Comparison of ENCODE assay signal across 8 mouse cellular contexts in the genomic region with DNA sequence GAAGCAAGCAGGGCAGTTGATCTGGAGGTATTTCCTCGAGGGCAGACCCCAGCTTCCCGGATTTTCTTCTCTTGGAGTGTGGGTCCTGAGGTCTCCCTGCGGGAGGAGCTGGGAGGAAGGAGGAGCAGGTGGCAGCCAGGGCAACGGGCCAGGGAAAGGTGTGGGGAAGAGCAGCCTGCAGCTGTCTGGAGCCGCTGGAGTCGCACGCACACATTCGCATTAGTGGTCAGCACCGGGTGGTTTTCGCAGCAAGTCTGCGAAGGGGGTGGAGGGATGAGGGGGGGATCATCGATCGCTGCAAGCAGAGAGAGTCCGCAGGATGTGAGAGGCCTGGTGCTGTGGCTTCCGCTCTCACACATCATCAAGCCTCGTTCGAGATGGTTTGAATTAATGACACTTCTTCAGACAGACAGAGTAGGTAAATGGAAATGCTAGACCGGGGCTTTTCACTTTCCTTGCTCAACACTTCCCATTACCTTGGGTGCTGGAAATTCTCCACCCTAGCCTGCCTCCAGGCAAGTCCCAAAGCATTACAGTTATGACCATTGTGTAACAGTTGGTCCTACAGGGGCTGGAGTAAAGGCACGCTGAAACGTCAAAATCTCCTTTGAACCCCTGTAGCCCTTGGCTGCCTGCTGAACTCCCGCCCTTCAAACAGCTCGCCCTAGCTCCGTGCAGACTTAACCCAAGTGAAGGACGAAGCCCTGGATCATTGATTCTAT.
DNase-seq lines count a peak whose midpoint lies in the region; ATAC-seq and TF ChIP-seq lines count a peak whose summit lies in the region.

No protein-coding gene starts in this region.

- ATAC-seq in heart, embryonic 13.5 days (ENCODE audit: extremely low read depth, insufficient number of reproducible peaks, low FRiP score, low TSS enrichment), result no peak
- 0 out of 2 replicates have a peak, but pooled peaks have one; percentile 42 for ATAC-seq in hindbrain, embryonic 11.5 days (ENCODE audit: low FRiP score)
- peak; percentile 35; the same call in 1 of the 2 replicates for ATAC-seq in midbrain, embryonic 12.5 days (ENCODE audit: low FRiP score, low read depth)

- peak overlapping the region; percentile 57 for H3K9ac ChIP-seq in heart, embryonic 13.5 days
- H3K9ac ChIP-seq in heart, adult 2 months (ENCODE audit: low read depth, low read length), result no peak overlapping the region
- no peak overlapping the region for H3K9ac ChIP-seq in hindbrain, embryonic 11.5 days (ENCODE audit: low read depth, low read length)
- H3K9ac ChIP-seq in midbrain, embryonic 12.5 days (replicated peaks), result 0 out of 2 replicates have a peak overlapping the region, but pooled peaks have one; percentile 24

- peak overlapping the region; percentile 66 for H3K4me2 ChIP-seq in heart, embryonic 13.5 days
- peak overlapping the region; percentile 26 for H3K4me2 ChIP-seq in hindbrain, embryonic 11.5 days (replicated peaks; ENCODE audit: low read depth, low read length)
- peak overlapping the region; percentile 38 for H3K4me2 ChIP-seq in midbrain, embryonic 12.5 days (replicated peaks)

- DNase-seq in heart, adult 2 months, result no peak
- DNase-seq in embryo, embryonic 10.5 days (ENCODE audit: low spot score), result peak; percentile 55
- peak; percentile 44 for DNase-seq in hindbrain, embryonic 11.5 days (ENCODE audit: low spot score)
- DNase-seq in urinary bladder, postnatal 4 days (ENCODE audit: low spot score in 2 of 2), result no peak
- DNase-seq in adrenal gland, postnatal 36 days, result no peak
- DNase-seq in layer of hippocampus, adult 2 months (ENCODE audit: low spot score in 2 of 2), result no peak

- intact Hi-C loops in heart, adult 2 months (cut with DNase I), result loop anchor here (5.0 to 10.0 kb wide), 2 partner anchors 207 to 295 kb away; no protein-coding TSS in a partner anchor

- WGBS in heart, embryonic 13.5 days, result 6% methylated on average over 24 of the region's 24 CpGs
- WGBS in heart, adult 2 months, result 29% methylated on average over 24 of the region's 24 CpGs
- WGBS in hindbrain, embryonic 11.5 days, result 5% methylated on average over 24 of the region's 24 CpGs
- WGBS in midbrain, embryonic 12.5 days, result under 1% methylated on average over 24 of the region's 24 CpGs

- TF ChIP-seq POLR2A in heart, adult 2 months (IDR thresholded peaks at IDR 0.05; ENCODE audit: insufficient read depth, low read depth, low read length), result no peak

- no peaks in the 10 kb centered on the region for H3K36me3 ChIP-seq in heart, embryonic 13.5 days
- no peaks in the 10 kb centered on the region; the same call in 1 of the 2 replicates for H3K36me3 ChIP-seq in heart, adult 2 months (ENCODE audit: control insufficient read depth, insufficient read depth, low read length)
- no peaks in the 10 kb centered on the region for H3K36me3 ChIP-seq in hindbrain, embryonic 11.5 days (ENCODE audit: control insufficient read depth, insufficient read depth, low read length)
- H3K36me3 ChIP-seq in midbrain, embryonic 12.5 days, result no peaks in the 10 kb centered on the region

- no peaks in the 10 kb centered on the region for H3K9me3 ChIP-seq in heart, embryonic 13.5 days
- H3K9me3 ChIP-seq in hindbrain, embryonic 11.5 days (ENCODE audit: control insufficient read depth, low read length), result no peaks in the 10 kb centered on the region
- H3K9me3 ChIP-seq in midbrain, embryonic 12.5 days, result no peaks in the 10 kb centered on the region

- TF ChIP-seq CTCF in heart, adult 2 months (IDR thresholded peaks at IDR 0.05), result no peak
- TF ChIP-seq CTCF in layer of hippocampus, adult 2 months (conservative IDR thresholded peaks at IDR 0.05), result no peak

- H3K27ac ChIP-seq in heart, embryonic 13.5 days (replicated peaks), result no peak overlapping the region
- H3K27ac ChIP-seq in heart, adult 2 months, result no peak overlapping the region
- H3K27ac ChIP-seq in hindbrain, embryonic 11.5 days (ENCODE audit: low read depth, low read length), result no peak overlapping the region
- H3K27ac ChIP-seq in midbrain, embryonic 12.5 days (replicated peaks), result 0 out of 2 replicates have a peak overlapping the region, but pooled peaks have one; percentile 4
- H3K27ac ChIP-seq in layer of hippocampus, adult 2 months, result no peak overlapping the region

- no peak for TF ChIP-seq EP300 in heart, adult 2 months (IDR thresholded peaks at IDR 0.05; ENCODE audit: insufficient read depth, low read depth, low read length)

- no peaks in the 10 kb centered on the region for H3K79me2 ChIP-seq in heart, adult 2 months (replicated peaks; ENCODE audit: control insufficient read depth, insufficient read depth, low read length)

- H3K4me1 ChIP-seq in heart, embryonic 13.5 days, result peaks cover 36% of the 10 kb centered on the region
- peaks cover 7% of the 10 kb centered on the region for H3K4me1 ChIP-seq in heart, adult 2 months (ENCODE audit: control insufficient read depth, insufficient read depth, low read length)
- peaks cover 12% of the 10 kb centered on the region for H3K4me1 ChIP-seq in hindbrain, embryonic 11.5 days (replicated peaks; ENCODE audit: control insufficient read depth, insufficient read depth, low read length)
- H3K4me1 ChIP-seq in midbrain, embryonic 12.5 days, result peaks cover 39% of the 10 kb centered on the region

- peak overlapping the region; percentile 34 for H3K4me3 ChIP-seq in heart, embryonic 13.5 days
- H3K4me3 ChIP-seq in heart, adult 2 months, result no peak overlapping the region
- no peak overlapping the region for H3K4me3 ChIP-seq in hindbrain, embryonic 11.5 days (ENCODE audit: low read depth, low read length)
- peak overlapping the region; percentile 18 for H3K4me3 ChIP-seq in midbrain, embryonic 12.5 days
- no peak overlapping the region for H3K4me3 ChIP-seq in layer of hippocampus, adult 2 months

- H3K27me3 ChIP-seq in heart, embryonic 13.5 days (replicated peaks), result peaks cover 6% of the 10 kb centered on the region; the same call in 1 of the 2 replicates
- H3K27me3 ChIP-seq in heart, adult 2 months (ENCODE audit: control insufficient read depth, insufficient read depth, low read length), result no peaks in the 10 kb centered on the region
- peaks cover 4% of the 10 kb centered on the region; the same call in 1 of the 2 replicates for H3K27me3 ChIP-seq in hindbrain, embryonic 11.5 days (ENCODE audit: control insufficient read depth, insufficient read depth, low read length)
- H3K27me3 ChIP-seq in midbrain, embryonic 12.5 days, result peaks cover 52% of the 10 kb centered on the region

Comparison
In these comparisons a context has a peak if more than half of its experiments do, and no peak if none do; other contexts are left out.
1. H3K4me3 ChIP-seq: peak in heart, embryonic 13.5 days (single experiment) and midbrain, embryonic 12.5 days (single experiment); none in heart, adult 2 months (single experiment), hindbrain, embryonic 11.5 days (single experiment) and layer of hippocampus, adult 2 months (single experiment).
2. H3K9ac ChIP-seq: peak in heart, embryonic 13.5 days (single experiment) and midbrain, embryonic 12.5 days (single experiment); none in heart, adult 2 months (single experiment) and hindbrain, embryonic 11.5 days (single experiment).
3. DNase-seq: peak in embryo, embryonic 10.5 days (single experiment) and hindbrain, embryonic 11.5 days (single experiment); none in heart, adult 2 months (0 of 2), urinary bladder, postnatal 4 days (0 of 2), adrenal gland, postnatal 36 days (0 of 2) and layer of hippocampus, adult 2 months (0 of 2).
4. Peak in every context shown above with its lines, with median percentiles within 50 percentile points of each other: H3K4me2 ChIP-seq.